Mouse (Mus musculus) 416B (cell line): ENCODE results near the gene Man1a.
A peak's percentile ranks its signal among the peaks of the same experiment; 100 is the strongest.

ENCODE experiments used
- DNase-seq: peaks from one replicate; pipeline ENCODE4 v3.0.0; 2011; ENCODE audit warnings: low read depth

The Man1a gene

DNA sequence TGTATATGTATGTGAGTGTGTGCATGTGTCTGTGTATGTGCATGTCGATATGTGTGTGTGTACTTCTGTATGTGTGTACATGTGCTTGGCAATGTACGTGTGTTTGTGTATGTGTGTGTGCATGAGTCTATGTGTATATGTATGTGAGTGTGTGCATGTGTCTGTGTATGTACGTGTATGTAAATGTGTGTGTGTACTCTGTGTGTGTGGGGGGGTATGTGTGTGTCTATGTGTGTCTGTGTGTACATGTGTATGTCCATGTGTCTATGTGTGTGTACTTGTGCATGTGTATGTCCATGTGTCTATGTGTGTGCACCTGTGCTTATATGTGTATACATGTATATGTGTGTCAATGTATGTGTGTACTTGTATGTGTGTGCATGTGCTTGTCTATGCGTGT is 15.2 kb downstream of the Man1a start:
- DNase-seq, result no peak

DNA sequence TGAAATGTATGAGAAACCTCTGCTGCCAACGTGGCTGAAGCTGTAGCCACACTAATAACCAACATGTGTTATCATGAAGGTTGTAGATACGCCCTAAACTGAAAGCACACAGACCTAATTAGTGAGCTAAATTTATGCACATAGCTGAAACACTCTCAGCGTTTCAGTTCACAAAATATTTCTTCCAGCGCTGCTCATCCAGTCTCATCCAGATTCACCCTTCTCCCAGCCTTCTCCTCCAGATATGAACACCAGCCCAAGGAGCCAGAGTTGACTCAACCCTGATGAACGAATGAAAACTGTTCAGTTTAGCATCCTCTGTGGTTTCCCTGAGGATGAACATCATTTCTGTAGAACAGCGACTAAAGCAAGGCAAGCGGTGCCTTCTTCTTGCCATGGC is 15.8 kb downstream of the Man1a start:
- DNase-seq, result no peak

DNA sequence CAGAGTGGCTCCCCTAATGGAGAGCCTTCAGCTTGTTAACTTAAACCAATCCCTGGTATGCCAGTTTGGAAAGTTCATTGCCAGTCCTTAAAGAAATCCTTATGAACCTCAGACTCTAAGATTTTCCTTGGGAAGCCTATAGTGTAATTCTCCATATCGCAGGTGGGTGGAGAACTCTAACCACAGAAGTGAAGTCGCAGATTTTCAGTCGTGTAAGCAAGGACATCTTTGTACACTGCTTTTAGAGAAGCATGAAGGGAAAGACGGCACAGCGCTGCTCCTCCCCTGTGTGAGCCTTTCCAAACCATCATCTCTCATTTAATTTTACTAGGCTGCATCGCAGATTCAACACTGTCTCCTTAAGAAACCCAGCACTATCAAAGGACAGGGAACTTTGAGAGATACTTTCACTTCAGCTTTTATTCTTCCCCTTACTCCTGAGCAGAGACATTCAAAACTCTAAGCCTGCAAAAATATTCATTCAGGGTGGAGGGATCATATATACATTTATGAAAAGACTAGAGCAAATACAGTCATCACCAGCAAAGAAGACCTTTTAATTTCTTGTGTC is 16.6 kb downstream of the Man1a start:
- no peak for DNase-seq

DNA sequence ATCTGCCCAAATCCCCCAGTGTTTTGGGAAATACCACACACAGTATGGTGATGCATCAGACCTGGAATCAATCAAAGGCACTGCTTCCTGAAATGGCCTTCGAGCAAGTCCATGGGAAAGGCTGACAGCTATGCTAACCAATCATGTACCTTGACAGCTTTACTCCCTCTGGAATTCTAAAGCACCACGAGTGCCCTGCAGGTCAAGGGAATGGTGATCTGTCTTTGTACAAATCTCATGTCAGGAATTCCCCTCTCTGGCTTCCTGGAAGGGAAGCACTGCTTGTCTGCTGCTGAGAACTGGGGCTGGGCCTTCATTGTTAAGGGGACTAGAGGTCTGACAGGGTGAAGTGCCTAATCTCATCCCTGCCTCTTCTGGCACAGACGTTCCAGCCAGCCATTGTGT is 17.3 kb downstream of the Man1a start:
- DNase-seq, result no peak

DNA sequence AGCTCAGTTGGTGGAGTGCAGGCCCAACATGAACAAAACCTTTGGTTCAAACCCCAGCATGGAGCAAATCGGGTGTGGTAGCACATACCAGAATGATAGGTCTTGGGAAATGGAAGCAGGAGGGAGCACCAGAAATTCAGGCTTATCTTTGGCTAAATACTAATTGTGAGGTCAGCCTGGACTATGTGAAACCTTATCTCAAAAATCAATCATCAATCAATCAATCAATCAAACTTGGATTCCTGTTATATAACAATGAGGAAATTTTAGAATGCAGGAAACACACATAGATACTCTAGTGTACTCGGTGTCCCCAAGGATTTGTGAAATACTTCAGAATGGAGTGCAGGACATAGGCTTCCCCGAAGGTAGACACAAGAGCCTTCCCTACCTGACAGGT is 17.8 kb downstream of the Man1a start:
- no peak for DNase-seq

DNA sequence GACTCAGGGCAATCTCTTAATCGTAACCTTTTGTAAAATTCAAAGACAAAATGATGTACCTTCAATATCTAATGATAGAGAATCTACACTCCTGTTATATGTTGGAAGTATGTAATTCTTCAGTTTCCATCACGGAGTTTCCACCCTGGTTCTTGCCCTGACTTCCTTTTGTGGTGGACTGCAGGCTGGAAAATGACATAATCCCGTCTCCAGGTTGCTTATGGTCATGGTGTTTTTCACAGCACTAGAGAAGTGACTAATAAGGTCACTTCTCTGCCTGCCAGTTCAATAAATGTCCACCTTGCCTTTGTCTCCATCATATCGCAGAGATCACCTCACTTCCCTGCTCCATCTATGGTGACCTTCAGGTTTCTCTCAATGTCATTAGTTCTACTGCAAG is 22.2 kb downstream of the Man1a start:
- no peak for DNase-seq

DNA sequence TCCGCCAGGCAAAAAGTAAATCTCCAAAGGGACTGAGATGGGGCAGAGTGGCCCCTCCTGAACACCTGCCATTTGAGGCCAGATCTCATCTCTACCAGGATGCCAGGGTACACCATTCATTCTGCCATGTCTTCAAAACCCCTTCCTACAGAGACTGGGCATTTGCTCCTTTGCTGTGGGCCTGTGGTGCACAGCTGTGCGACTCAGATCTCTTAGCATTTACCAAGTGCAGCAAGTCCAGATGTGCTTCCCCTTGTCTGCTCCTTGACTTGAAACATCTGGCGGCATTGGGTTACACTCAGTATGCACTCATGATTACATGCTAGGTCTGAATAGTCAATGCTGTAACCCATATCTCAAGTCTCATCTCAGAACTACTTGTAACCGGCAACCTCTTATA is 28.5 kb downstream of the Man1a start:
- DNase-seq, result peak; percentile 50

DNA sequence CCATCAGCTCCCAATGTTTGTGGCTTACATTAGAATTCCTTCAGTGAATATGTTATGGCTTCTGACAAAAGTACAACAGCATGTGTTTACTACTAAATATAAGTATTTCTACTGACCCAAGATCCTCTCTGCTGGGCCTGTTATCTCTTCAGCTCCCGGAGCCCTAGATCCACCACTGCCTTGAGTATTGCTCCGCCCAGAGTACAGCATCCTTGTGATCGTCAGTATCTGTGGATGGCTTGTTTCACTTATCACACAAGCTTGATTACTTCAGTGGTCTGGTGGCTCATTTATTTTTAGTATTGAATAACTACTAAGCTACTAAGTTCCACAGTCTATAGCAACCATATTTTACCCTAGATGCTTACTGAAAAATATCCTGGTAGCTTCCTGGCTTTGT is 33.1 kb downstream of the Man1a start:
- DNase-seq, result no peak

DNA sequence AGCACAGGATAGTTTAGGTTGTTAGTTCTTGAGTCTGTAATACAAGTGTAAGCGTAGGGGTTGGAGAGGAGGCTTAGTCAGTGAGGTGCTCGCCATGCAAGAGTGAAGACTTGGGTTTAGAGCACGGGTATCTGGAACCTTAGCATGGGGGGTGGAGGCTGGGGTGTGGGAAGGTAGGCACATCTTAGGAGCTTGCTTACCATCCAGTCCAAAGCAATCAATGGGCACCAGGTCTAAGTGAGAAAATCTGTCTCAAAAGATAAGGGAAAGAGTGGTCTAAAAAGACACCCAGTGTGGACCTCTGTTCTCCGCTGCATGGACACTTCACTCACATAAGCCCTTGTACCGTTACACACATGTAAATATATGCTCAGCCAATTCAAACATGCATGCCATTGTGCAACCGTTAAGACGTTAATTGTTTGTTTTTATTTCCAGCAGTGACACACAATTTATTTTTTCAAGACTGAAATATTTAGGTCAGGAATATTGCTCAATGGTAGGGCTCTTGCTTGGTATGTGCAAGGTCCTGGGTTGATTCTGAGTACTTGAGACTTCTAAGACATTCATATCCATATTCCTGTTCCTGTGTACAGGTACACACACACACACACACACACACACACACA is 34.1 kb downstream of the Man1a start:
- DNase-seq, result no peak

DNA sequence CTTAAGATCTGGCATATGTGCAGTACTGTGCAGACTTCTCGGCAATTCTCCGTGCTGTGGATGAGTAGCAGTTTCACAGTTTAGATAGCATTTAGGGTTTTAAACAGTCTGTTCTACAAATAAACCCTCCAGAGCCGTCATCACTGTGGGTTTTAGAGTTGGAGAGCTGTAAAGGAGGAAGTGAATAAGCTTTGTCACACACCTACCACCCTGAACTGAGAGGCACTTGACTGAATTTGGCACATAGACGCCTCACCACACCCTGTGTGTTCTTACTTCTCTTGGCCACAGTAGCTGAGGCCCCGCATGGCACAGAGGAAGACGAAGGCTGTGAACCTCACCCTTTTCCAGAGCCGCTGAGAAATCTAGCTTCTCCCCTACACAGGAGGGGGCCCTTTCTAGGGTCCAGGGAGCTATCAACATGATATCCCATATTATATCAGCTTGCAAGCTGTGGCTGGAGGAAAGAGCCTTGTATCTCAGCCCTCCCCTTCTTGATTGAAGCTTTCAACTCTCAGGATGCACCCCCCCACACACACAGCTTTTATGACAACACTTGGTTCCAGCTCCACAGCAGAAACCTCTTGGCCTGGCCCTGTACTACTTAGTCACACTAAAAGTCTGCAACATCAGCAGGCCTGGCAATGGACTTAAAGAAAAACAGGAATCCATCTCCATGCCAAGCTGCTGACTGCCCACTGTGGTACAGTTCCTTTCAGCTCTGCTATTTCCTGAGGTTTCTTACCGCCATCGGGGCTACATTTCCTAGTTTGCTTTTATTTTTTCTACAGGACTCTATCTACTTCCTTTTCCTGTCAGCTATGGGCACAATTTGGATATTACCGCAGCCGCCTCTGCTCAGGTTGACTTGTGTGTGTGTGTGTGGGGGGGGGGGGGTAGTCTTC is 35.9 kb downstream of the Man1a start:
- DNase-seq, result peak; percentile 86

DNA sequence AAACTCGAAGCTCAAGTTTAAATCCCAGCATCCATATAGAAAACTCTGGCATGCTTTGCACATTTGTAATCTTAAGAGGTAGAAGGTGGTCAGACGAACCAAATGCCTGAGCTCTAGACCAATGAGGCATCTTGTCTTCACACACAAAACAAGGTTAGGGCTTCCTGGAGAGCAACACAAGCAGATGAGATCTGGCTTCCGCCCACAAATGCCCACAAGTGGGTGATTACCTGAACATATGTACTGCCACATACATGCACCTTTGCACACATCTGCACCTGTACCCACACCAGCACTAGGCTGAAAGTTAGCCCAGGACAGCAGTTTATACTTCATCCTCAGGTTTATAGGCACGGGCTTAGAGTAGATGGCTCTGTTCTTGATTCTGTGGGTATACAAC is 36.7 kb downstream of the Man1a start:
- DNase-seq, result no peak

DNA sequence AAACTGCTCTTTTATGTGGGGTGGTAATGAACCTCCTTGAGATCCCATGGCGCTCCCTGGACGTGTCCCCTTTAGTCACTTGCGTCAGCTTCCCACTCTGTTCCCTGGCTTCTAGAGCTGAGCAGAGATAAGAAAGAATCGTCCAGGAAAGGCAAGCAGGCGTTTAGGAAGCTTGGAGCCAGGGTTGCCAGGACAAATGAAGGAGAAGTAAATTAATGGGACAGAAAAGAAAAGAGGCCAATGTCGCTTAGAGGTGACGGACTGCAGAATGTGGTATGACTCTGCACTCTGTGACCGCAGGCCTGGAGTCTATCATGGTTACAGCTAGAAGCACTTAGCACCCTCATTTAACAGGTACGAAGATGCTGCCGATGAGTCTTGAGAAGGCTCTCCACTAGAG is 37.7 kb downstream of the Man1a start:
- no peak for DNase-seq

DNA sequence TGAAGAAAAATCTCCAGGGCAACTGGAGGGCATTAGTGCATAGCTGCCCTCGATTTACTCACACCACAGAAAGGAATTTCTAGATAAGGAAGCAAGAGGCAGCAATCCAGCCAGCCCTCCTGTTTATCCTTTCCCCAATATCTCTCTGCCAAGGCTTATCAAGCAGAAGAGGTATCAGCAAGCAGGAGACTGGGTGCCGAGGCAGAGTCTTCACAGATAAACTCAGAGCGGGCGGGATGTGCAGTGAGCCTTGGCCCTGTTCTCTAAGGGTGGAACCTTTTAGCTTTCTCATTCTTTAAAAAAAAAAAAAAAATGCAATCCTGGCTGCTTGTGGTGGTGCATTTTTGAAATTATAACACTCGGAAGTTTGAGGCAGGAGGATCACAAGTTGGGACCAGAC is 38.2 kb downstream of the Man1a start:
- DNase-seq, result no peak

DNA sequence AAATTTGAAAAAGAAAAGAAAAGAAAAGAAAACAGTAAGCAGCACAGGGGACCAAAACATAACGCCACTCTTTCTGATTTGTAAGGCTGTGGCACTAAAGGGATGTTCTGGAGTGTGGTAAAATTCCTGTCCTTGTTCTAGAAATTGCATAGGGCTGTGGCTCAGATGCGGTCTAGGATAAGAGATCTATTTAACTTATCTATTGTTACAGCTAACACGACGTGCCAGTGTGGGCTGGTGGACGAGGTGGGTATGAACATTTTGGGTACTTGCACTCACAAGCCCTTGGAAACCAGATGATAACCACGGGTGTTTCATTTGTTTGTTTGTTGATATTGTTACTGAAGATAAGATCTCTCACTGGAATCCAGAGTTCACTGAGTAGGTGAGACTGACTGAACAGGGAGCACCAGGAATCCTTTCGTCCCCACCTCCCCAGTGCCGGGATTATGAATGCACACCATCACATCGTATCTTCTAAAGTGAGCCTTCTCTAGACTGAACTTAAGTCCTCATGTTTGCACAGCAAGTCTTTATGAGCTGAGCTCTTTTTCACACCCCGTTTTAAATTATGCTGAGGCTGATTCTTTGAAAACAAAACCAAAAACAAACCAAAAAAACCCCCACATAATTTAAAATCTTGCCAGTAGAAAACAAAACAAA is 38.9 kb downstream of the Man1a start:
- peak; percentile 60 for DNase-seq

DNA sequence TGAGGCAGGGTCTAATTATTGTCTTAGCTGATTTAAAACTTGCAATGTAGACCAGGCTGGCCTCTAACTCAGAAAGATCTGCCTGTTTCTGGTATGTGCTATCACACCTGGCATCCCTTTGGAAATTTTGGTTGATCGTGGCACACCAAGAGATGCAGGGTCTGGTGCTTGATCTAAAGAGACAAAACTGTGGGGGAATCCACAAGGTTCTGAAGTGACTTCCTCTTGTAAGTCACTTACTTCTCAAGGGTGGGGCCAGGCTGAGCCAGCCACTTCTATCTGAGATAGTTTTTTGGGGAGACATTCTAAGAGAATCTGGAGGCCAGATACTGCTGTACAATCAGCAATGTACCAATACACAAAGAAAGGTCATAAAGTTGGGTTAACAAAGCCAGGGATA is 40.8 kb downstream of the Man1a start:
- no peak for DNase-seq

DNA sequence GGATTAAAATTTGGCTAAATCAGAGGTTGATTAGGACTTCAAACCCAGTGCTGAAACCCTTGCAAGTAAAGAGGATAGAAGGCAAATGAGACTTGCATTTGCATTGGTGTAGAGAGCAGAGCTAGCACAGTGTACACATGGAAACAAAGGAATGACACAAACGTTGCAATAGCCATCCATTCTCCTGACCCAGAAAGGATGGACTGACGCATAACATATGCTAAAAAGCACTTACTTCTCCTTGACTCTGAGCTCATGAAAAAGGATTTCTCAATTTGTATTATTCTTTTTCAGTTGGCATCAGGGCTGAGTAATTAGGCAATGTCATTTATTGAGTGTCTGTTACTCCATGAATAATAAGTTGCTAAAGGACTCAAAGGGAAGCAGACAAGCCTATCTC is 41.6 kb downstream of the Man1a start:
- no peak for DNase-seq

DNA sequence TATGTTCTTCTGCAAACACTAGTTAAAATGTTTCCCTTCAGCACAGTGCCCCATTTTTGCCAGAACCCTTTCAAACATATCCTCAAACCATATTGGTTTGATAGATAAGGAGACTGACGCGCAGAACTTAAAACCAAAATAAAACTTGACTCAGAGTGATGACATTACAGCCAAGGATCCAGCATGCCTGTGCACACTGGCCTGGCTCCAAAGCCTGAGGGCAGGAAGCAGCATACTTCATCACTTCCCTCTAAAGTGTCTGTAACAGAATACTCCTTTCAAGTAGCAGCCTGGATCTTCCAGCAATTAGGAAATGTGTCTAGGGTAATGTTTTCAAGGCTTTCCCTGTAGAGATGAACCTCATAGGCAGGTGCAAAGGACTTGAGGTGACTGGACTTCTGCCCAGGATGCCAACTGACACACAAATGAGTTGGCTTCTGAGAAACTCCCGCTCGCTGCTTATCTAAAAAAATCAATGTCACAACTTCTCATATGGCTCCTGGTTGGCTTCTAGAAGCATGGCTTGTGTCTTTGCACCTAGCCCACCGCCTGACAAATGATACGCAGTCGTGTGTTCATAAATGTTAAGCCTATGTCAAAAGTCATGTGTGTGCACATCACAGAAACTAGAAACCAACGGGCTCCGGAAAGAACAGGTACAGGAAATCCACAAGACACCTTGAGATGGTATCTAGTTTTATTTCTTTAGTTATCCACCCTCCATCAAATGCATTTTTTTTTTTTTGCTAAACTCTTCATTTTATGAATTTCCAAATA is 43.9 kb downstream of the Man1a start:
- peak; percentile 90 for DNase-seq

DNA sequence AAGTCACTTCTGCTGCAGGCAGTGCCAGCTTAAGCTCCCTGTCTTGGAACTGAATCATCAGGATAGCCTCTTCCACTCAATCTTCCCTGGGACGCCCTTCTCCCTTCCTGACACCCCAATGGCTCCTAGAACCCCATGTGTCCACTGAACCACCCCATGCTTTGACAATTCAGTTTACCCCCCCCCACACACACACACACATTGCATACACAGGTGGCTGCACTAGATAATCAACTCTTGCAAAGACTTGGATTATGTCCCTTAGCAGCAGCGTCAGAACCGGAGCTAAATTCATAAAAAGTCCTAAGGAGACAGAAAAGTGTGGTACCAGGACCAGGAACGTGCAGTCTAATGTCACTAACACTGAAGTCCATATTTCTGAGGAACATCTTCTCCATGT is 47.5 kb downstream of the Man1a start:
- no peak for DNase-seq

DNA sequence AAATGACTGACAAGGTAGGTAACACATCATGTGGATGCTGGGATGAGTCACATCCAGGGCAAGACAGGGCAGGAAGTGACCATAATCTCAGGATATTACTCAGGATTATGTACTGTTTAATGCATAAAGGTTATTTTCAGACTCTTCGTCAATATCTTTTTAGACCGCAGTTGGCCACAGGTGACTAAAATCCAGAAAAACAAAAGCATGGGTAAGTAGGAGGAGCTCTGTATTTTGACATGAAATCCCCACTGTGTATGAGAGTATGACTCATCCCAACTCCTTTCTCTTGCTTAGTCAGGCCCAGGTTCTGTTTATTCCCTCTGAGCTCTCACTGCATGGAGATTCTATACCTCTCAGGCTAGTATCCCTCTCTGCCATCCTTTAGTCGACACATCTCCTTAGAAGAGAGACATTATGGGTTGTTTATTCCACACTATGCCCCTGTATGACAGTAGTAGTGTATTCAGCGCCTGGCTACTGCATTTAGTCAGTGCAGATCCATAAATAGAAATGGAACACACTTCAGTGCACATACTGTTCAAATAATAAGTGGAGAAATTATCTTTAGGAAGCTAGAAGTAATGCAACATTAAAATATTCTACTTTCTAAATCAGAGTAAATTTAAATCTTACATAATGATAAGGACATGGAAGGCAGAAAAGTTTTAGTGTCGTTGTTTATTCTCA is 49.5 kb downstream of the Man1a start:
- peak; percentile 78 for DNase-seq

DNA sequence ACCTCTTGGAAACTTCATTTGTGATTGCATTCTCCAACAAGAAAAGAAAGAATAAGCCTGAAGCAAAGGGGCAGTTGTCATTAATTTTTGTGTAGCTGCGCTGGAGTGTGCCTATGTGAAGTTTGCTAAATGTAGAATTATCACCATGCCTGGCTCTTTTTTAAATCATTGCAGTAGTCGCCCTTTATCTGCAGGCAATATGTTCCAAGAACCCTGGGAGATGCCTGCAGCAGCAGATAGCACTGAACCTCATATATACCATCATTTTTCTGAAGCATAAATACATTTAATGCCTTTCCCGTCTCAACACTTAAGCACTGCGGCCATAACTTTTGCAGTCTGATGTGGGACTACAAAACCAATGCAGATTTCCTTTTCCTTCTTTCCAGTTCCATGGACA is 50.3 kb downstream of the Man1a start:
- no peak for DNase-seq

DNA sequence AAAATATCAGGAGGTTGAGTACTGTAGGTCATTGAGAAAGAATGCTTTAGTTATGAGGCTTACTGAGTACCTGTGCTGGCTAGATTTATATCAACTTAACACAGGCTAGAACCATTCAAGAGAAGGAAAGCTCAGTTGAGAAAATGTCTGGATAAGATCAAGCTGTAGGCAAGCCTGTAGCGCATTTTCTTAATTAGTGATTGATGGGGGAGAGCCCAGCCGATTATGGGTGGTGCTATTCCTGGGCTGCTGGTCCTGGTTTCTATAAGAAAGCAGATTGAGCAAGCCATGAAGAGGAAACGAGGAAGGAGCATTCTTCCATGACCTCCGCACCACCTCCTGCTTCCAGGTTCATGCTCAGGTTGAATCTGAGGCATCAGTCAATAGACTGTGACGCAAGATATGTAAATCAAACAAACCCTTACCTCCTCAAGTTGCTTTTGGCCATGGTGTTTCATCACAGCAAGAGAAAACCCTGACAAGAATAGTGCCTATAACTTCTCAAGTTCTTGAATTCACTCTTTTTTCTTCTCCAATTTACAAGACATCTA is 58.4 kb downstream of the Man1a start:
- no peak for DNase-seq
